Mouse (Mus musculus): ENCODE measurements around the gene Rilp. TPM values are rescaled to one million over a fixed set of nuclear protein-coding genes. Genes with fewer than 3 reads are reported as not detected.

Rilp gene
- polyA plus RNA-seq, 1 experiment: 1.6 TPM

- peaks cover 4% of the 10 kb centered on the region; the same call in 1 of the 2 replicates for H3K36me3 ChIP-seq (ENCODE audit: control insufficient read depth, insufficient read depth, low read length)
- peaks cover 49% of the 10 kb centered on the region for H3K4me1 ChIP-seq (ENCODE audit: control insufficient read depth, insufficient read depth, insufficient read length)
- H3K27ac ChIP-seq (ENCODE audit: insufficient read depth, low read length): no peak overlapping the region
- no peak for DNase-seq (ENCODE audit: low read depth in 1 of 2, low spot score in 2 of 2)
- TF ChIP-seq CTCF (IDR thresholded peaks at IDR 0.05; ENCODE audit: extremely low read depth, insufficient read depth, insufficient read length, insufficient replicate concordance): no peak
- TF ChIP-seq POLR2A (IDR thresholded peaks at IDR 0.05; ENCODE audit: low read depth, low read length): no peak
- H3K4me3 ChIP-seq (ENCODE audit: extremely low read depth, insufficient read depth, insufficient read length): no peak overlapping the region
- 91% methylated on average over 12 of the region's 12 CpGs for WGBS
- H3K27me3 ChIP-seq (ENCODE audit: control insufficient read depth, insufficient read depth, low read length): no peaks in the 10 kb centered on the region
Measured at GRCm38 (mm10) chr11:75536255-75537024, 26.5 kb downstream of the Rilp start.

- Histone ChIP-seq H3K36me3 (ENCODE audit: control insufficient read depth, insufficient read depth, low read length) (peaks cover 4% of the 10 kb centered on the region; the same call in 1 of the 2 replicates), H3K27me3 (ENCODE audit: control insufficient read depth, insufficient read depth, low read length) (no peaks in the 10 kb centered on the region), H3K4me3 (ENCODE audit: extremely low read depth, insufficient read depth, insufficient read length) (no peak overlapping the region), H3K4me1 (ENCODE audit: control insufficient read depth, insufficient read depth, insufficient read length) (peaks cover 52% of the 10 kb centered on the region), H3K27ac (ENCODE audit: insufficient read depth, low read length) (no peak overlapping the region; the same call in 1 of the 2 replicates)
- WGBS: 83% methylated on average over 8 of the region's 8 CpGs
- DNase-seq (ENCODE audit: low read depth in 1 of 2, low spot score in 2 of 2): no peak
- TF ChIP-seq CTCF (IDR thresholded peaks at IDR 0.05; ENCODE audit: extremely low read depth, insufficient read depth, insufficient read length, insufficient replicate concordance) (no peak), POLR2A (IDR thresholded peaks at IDR 0.05; ENCODE audit: low read depth, low read length) (no peak)
Measured at GRCm38 (mm10) chr11:75537025-75537414, 27.1 kb downstream of the Rilp start.

DNA sequence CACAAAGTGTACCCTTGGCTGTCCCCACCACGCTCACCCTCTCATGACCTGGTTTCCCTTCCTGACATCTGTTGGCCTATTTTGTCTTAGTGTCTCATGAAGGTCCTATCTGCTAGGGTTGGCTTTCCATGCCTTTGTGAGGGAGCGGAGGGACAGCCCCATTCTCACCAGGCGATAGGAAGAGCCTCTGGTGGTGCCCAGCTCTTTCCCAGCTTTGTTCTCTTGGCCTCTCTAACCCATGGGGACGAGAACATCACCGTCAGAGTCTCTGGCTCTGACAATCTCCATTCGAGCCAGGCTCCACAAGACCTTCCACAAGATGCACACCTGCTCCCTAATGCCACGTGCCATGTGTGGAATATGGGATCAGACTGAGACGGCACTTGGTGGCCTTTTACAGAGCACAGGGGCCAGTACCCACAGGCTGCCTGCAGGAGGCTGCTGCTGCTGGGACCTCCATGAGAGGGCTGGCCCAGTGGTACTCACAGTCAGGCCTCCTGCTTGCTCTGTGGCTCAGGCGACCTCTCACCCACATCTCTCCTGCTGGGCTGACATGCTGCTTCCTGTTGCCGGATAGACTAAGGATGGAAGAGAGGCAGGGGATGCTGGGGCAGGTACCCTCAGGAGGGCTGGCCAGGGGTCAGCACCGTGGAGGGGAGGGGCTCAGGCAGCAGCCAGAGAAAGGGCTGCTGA is 27.7 kb downstream of the Rilp start:
- WGBS: 60% methylated on average over 11 of the region's 11 CpGs
- Histone ChIP-seq H3K27me3 (ENCODE audit: control insufficient read depth, insufficient read depth, low read length) (no peaks in the 10 kb centered on the region), H3K4me3 (ENCODE audit: extremely low read depth, insufficient read depth, insufficient read length) (no peak overlapping the region), H3K36me3 (ENCODE audit: control insufficient read depth, insufficient read depth, low read length) (peaks cover 4% of the 10 kb centered on the region; the same call in 1 of the 2 replicates), H3K27ac (ENCODE audit: insufficient read depth, low read length) (peak overlapping the region; percentile 51), H3K4me1 (ENCODE audit: control insufficient read depth, insufficient read depth, insufficient read length) (peaks cover 52% of the 10 kb centered on the region)
- DNase-seq (ENCODE audit: low read depth in 1 of 2, low spot score in 2 of 2): no peak
- TF ChIP-seq CTCF (IDR thresholded peaks at IDR 0.05; ENCODE audit: extremely low read depth, insufficient read depth, insufficient read length, insufficient replicate concordance): no peak
- TF ChIP-seq POLR2A (IDR thresholded peaks at IDR 0.05; ENCODE audit: low read depth, low read length): no peak

DNA sequence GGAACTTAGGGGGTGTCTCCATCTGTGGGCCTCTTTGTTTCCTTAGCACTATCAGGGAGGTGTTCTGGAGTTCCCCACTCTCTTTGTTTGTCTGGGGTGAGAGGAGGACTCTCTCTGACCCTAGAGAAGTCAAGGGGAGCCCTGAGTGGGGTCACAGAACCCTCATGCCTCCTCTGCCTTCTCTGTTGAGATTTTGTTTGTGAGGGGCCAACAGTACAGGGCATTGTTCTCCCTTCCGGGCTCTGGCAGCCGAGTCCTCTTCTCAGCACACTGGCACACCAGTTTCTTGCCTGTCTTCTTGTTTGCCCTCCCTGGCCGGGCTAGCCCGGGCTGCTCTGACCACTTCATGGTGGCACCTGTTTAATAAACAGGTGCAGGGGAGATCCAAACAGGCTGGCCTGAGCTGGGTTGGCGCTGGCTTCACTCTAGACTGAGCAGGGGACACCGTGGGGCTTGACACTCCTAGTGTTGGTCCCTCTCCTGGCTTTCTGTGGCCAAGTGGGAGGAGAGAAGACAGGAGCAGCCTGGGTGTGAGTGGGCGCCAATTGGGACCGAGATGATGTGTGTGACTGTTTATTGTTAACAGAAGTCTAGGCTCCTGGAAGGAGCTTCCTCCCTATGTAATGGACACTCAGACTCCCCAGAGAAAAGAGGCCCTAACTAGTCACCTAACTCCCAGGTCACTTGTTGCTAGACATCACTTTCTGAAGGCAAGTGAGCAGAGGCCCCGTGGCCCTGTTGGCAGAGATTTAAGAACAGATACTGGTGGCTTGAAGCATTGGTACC is 28.5 kb downstream of the Rilp start:
- 62% methylated on average over 9 of the region's 9 CpGs for WGBS
- DNase-seq (ENCODE audit: low read depth in 1 of 2, low spot score in 2 of 2): no peak
- H3K4me1 ChIP-seq (ENCODE audit: control insufficient read depth, insufficient read depth, insufficient read length): peaks cover 50% of the 10 kb centered on the region
- H3K4me3 ChIP-seq (ENCODE audit: extremely low read depth, insufficient read depth, insufficient read length): no peak overlapping the region
- TF ChIP-seq POLR2A (IDR thresholded peaks at IDR 0.05; ENCODE audit: low read depth, low read length) (no peak), CTCF (IDR thresholded peaks at IDR 0.05; ENCODE audit: extremely low read depth, insufficient read depth, insufficient read length, insufficient replicate concordance) (no peak)
- peak overlapping the region; percentile 51 for H3K27ac ChIP-seq (ENCODE audit: insufficient read depth, low read length)
- no peaks in the 10 kb centered on the region for H3K27me3 ChIP-seq (ENCODE audit: control insufficient read depth, insufficient read depth, low read length)
- peaks cover 8% of the 10 kb centered on the region for H3K36me3 ChIP-seq (ENCODE audit: control insufficient read depth, insufficient read depth, low read length)

DNA sequence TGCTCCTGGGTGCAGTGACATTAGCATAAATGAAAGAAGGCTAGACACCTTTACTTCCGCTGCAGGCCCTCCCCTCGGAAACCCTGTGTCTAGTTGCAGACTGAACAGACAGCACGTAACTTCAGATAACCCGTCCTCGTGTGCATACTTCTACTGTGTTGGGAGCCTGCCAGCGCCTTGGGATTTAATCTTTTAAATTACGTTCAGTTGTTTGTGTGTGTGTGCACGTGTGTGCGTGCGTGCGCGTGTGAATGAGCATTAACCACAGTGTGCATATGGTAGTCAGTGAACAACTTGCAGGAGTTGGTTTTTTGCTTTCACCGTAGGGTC is 29.0 kb downstream of the Rilp start:
- H3K27ac ChIP-seq (ENCODE audit: insufficient read depth, low read length): peak overlapping the region; percentile 51
- peaks cover 48% of the 10 kb centered on the region for H3K4me1 ChIP-seq (ENCODE audit: control insufficient read depth, insufficient read depth, insufficient read length)
- no peak for TF ChIP-seq POLR2A (IDR thresholded peaks at IDR 0.05; ENCODE audit: low read depth, low read length)
- TF ChIP-seq CTCF (IDR thresholded peaks at IDR 0.05; ENCODE audit: extremely low read depth, insufficient read depth, insufficient read length, insufficient replicate concordance): no peak
- peaks cover 8% of the 10 kb centered on the region for H3K36me3 ChIP-seq (ENCODE audit: control insufficient read depth, insufficient read depth, low read length)
- no peaks in the 10 kb centered on the region for H3K27me3 ChIP-seq (ENCODE audit: control insufficient read depth, insufficient read depth, low read length)
- H3K4me3 ChIP-seq (ENCODE audit: extremely low read depth, insufficient read depth, insufficient read length): no peak overlapping the region
- DNase-seq (ENCODE audit: low read depth in 1 of 2, low spot score in 2 of 2): no peak
- 66% methylated on average over 13 of the region's 13 CpGs for WGBS

- H3K36me3 ChIP-seq (ENCODE audit: control insufficient read depth, insufficient read depth, low read length): peaks cover 17% of the 10 kb centered on the region
- DNase-seq (ENCODE audit: low read depth in 1 of 2, low spot score in 2 of 2): no peak
- no peaks in the 10 kb centered on the region for H3K27me3 ChIP-seq (ENCODE audit: control insufficient read depth, insufficient read depth, low read length)
- WGBS: 84% methylated on average over 8 of the region's 8 CpGs
- no peak for TF ChIP-seq CTCF (IDR thresholded peaks at IDR 0.05; ENCODE audit: extremely low read depth, insufficient read depth, insufficient read length, insufficient replicate concordance)
- TF ChIP-seq POLR2A (IDR thresholded peaks at IDR 0.05; ENCODE audit: low read depth, low read length): no peak
- H3K27ac ChIP-seq (ENCODE audit: insufficient read depth, low read length): no peak overlapping the region
- H3K4me3 ChIP-seq (ENCODE audit: extremely low read depth, insufficient read depth, insufficient read length): no peak overlapping the region
- peaks cover 40% of the 10 kb centered on the region for H3K4me1 ChIP-seq (ENCODE audit: control insufficient read depth, insufficient read depth, insufficient read length)
Measured at GRCm38 (mm10) chr11:75540209-75540608, 30.3 kb downstream of the Rilp start.

Measured in spleen, adult 2 months (tissue).